Mouse (Mus musculus): ENCODE measurements around the gene Gstcd.

The Gstcd gene

GRCm38 (mm10) chr3:133091664-133092273 lies at the start of gene Gstcd, which contains the start of gene Ints12:
TSS of gene Gstcd (minus strand) at chr3:133092033.
TSS of gene Ints12 (plus strand) at chr3:133091840.
- peak; percentile 90 to 91 for DNase-seq (ENCODE audit: low spot score in 2 of 2)

DNA sequence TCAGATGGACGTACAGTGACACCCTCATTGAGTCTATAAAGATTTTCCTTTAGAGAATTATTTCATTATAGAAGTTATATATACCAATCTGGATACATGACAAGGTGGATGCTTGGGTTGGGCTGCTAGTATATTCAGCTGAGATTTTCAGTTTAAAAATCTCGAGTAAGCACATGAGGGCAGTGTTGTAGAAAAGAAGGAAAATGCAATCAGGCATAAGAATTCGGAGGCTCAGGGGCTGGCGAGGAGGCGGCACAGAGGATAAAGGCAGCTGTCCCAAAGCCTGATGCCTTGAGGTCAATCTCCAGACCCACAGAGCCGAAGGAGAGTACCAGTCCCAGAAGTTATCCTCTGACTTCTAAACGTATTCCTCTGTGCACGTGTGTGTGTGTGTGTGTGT lies 40.8 kb upstream of the Gstcd start:
- DNase-seq (ENCODE audit: low spot score in 2 of 2) = no peak

- no peak for DNase-seq (ENCODE audit: low spot score in 2 of 2)
Measured at GRCm38 (mm10) chr3:133131372-133131771, 39.5 kb upstream of the Gstcd start.

DNA sequence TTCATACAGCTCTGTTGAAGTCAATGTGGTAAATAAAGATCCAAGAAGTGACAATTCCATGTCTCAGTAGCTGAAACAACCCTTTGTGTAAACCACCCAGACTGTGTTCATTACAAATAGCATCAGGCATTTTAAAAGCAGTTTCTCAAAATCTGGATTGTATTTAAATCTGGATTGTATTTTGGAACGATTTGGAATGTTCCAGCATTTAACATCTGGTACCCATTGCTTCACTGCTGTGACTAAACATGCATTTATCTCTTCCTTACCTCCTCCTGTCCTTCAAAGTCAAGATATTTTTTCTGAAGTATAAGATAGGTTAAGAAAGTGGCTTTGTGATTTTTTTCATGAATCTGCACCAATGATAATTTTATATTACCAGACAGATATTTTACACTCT lies 21.4 kb upstream of the Gstcd start:
- no peak for DNase-seq (ENCODE audit: low spot score in 2 of 2)

DNA sequence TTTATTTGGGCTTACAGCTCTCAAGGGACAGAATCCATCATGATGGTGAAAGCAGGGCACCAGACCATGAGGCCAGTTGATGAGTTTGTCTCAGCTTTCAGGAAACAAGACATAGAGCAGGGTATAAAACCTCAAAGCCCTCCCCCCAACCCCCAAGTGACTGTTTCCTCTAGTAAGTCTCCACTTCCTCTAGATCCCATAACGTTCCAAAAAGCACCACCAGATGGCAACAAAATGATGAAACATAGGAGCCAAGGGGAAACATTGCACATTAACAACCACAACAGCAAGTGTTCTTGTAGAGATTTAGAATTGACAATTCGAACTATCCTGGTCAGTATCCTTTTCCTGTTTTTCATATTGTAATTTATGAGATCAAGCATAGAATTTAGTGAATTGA lies 19.9 kb upstream of the Gstcd start:
- peak in 1 of 2 experiments; percentile 10 for DNase-seq (ENCODE audit: low spot score in 2 of 2)

GRCm38 (mm10) chr3:133109844-133110243 lies 18.0 kb upstream of the Gstcd start:
- DNase-seq (ENCODE audit: low spot score in 2 of 2) = no peak

- DNase-seq (ENCODE audit: low spot score in 2 of 2) = no peak
Measured at GRCm38 (mm10) chr3:133108731-133109130, 16.9 kb upstream of the Gstcd start.

DNA sequence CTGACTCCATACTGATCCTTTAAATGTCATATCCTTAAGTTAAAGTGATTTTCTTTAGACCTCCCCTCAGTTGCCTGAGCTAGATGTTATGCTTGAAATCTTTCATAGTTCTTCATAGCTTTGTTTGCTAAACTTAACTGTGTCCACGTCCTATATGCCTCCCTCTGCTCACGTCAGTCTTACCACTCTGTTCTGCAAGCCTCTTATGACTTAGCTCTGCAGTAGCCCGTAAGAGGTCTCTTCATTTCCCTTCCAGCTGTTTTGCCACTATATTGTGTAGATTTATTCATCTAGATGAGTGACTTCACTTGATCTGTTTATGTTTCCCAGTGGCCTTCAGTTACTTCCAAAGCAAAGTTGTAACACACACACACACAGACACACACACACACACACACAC lies 12.6 kb upstream of the Gstcd start:
- no peak for DNase-seq (ENCODE audit: low spot score in 2 of 2)

DNA sequence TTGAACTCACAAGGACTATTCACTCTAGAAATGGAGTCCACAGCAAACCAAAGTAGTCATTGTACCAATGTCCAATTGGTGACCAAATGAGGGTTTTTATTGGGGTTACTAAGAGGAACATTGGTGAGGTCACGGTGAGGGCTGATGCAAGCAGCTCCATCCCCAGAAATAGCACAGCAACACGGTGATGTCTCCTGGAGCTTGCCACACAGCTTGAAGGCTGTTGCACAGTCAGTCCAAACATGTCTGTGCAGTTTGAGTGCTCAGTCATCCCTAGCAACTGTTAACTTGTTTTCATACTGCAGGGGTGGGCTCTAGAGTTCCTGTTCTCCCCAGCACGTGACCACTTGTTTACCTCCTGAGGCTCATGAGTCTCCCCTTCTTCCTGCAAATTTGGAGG lies 11.9 kb upstream of the Gstcd start:
- no peak for DNase-seq (ENCODE audit: low spot score in 2 of 2)

DNA sequence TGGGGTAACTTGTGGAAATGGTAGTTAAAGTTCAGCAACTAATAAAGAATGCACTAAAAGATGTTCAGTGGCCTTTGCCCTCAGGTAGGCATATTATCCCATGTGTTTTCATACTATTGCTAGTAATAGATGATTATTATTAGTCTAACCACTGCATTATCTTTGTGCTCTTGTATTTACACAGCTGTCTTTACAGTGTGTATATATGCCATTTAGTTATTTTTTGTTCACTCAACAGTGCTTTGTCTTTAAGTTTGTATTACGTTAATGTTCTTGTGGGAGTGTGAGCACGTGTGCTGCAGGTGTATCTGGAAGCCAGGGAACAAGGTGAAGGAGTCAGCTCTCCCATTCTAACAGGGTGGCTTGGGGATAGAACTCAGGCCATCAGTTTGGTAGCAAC lies 7.1 kb upstream of the Gstcd start:
- no peak for DNase-seq (ENCODE audit: low spot score in 2 of 2)

DNA sequence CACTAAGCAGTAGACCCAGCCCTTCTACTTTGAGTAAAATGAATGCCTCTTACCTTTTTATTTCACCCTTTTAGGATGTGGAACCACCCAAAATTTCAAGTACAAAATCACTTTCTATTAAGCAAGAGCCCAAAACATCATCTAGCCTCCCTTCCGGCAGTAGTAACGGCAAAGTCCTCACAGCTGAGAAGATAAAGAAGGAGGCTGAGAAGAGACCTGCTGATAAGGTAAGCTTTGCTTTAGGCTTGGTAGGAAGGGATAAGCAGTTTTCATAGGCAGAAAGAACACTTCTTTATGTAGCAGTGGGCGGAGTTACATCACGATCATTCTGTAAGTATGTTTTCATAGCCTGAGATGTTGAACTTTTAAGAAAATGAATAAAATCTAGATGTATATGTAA lies 6.5 kb upstream of the Gstcd start:
- DNase-seq (ENCODE audit: low spot score in 2 of 2) = no peak

GRCm38 (mm10) chr3:133097936-133098335 lies 6.1 kb upstream of the Gstcd start:
- DNase-seq (ENCODE audit: low spot score in 2 of 2) = no peak

- no peak for DNase-seq (ENCODE audit: low spot score in 2 of 2)
Measured at GRCm38 (mm10) chr3:133094305-133094704, 2.5 kb upstream of the Gstcd start.

DNA sequence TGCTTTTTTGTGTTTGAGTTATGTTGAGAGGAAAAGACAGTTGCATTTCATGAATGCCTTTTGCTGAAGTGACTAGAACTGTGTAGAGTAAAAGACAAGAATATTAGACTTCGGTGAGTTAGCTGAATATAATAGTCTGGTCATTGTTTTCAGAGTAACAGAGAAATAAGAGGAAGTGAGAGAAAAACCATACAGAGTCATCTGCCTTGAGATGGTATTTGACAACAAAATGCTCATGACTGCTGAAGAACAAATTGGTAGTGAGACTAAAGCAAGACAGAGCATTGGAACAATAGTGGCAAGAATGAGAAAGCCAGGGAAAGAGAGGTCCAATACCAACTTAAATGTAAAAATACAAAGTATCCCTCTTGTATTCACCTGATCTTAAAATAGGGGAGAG lies 1.1 kb upstream of the Gstcd start:
- no peak for DNase-seq (ENCODE audit: low spot score in 2 of 2)

DNA sequence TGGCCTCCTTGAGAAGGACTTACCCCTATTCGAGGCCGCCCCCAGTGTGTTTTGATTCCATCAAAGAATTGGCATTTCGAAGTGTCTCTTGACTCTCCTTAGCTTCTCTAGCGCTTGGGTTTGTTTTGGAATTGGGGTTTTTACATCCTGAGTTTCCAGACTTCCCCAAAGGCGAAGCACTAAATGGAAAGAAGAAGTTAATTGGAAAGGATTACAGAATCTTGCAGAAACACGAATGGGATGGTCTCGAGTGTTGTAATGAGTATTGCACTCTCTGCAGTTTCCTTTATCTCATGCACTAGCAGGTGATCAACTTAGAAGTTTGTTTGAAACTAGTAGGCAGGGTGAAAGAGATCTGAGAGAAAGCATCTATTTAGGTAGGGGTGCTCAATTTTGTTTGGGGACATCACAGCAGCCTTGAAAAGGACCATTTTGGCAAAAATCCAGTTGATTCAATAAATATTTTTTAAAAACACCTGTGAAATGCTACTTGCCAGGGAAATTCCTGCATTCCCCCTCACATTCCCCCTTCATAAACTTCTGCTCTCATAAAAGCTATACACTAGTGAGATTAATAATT lies 531 bp upstream of the Gstcd start:
- DNase-seq (ENCODE audit: low spot score in 2 of 2) = no peak

DNA sequence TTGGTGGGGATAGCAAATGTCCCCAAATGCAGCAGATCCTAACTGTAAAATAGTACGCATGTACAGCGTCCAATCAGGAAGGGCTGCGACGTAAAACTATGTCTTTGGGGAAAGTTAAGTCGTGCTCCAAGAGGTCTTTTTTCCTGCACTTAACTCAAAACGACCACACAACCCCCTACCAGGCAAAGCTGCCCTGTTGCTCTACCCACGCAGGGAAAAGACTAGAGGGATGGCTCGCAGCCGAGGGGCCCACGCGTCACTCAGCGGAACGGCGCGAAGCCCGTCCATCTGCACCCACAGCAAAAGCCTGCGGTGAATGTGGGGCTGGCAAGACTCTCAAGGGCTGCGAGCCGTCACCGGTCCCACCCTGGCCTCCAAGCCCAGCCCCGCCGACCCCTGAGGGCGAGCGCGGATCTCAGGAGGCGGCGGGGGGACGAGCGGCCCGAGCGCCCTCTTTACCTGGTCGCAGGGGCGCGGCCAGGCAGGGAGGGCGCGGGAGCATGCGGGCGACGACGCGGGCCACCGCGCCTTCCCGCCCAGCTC lies 641 bp downstream of the Gstcd start:
- peak; percentile 36 to 54 for DNase-seq (ENCODE audit: low spot score in 2 of 2)

GRCm38 (mm10) chr3:133090247-133091120 lies 1.3 kb downstream of the Gstcd start:
- DNase-seq (ENCODE audit: low spot score in 2 of 2) = no peak

DNA sequence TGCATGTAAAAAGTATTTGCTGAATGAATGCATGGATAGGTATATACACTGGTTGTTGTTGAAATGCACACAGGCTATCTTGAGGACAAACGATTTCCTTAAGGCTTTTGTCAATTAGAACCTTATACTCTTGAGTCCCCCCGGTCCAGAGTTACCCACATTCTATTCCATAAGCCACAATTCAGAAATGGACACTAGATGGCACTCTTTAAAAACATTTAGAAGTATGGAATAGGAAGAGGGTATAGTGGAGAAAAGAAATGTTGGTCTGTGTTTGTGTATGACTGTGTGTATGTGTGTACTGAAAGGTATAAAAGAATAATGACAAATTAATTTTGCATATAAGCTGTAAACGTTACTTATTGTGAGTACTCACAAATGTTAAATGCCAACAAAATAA lies 6.0 kb downstream of the Gstcd start:
- DNase-seq (ENCODE audit: low spot score in 2 of 2) = no peak

DNA sequence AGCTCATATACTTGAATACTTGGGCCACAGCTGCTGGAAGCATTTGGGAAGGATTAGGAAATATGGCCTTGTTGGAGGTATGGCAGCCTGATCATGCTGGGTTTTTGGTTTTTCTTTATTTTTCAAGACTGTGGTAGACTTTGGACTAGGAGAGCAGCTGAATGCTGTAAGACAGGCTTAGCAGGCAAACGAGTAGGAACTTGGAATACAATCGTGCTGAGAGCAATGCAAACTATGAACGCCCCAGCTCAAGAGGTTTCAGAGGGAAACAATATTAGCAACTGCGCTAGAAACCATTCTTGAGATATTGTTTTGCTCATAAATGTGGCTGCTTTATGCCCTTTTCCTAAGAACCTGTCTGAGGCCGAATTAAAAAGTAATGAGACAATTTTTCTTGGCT lies 9.1 kb downstream of the Gstcd start:
- no peak for DNase-seq (ENCODE audit: low spot score in 2 of 2)

- no peak for DNase-seq (ENCODE audit: low spot score in 2 of 2)
Measured at GRCm38 (mm10) chr3:133075560-133075959, 16.3 kb downstream of the Gstcd start.

DNA sequence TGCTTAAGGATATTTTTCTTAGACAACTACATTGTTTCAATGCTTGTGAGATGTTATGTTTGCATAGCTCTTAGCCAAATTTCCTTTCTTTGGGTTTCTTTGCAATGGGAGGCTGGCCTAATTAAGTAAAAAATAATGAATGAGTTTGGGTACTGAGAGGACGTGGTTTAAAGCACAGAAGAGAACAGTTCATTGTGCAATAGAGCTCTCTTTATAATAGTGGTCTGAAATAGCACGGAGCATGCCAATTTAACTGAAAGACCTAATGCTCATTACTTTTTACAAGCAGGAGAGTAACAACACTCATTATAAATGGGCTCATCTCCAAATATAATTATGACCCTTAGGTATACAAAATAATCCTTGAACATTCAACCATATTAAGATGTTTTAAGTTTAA lies 39.8 kb downstream of the Gstcd start:
- DNase-seq (ENCODE audit: low spot score in 2 of 2) = no peak

- no peak for DNase-seq (ENCODE audit: low spot score in 2 of 2)
Measured at GRCm38 (mm10) chr3:133033145-133033755, 58.6 kb downstream of the Gstcd start.
